In genomic region chr10:96540828-96541227, GRCm38 (mm10) we compare ENCODE assay signal across 18 mouse cellular contexts.
"Had no signal": no experiment of that assay in that cellular context is flagged by ENCODE, and none has a peak within 500 bp of the region (broad histone marks: within the 10 kb centered on the region; RNA-seq: fewer than 3 reads in every experiment).

No protein-coding gene starts in this region.

- H3K27me3 ChIP-seq: limb, embryonic 12.5 days; neural tube, embryonic 12.5 days; stomach, embryonic 15.5 days had no signal

- H3K36me3 ChIP-seq: limb, embryonic 12.5 days; neural tube, embryonic 12.5 days; stomach, embryonic 15.5 days had no signal

- H3K4me2 ChIP-seq: limb, embryonic 12.5 days; neural tube, embryonic 12.5 days; stomach, embryonic 15.5 days had no signal

- H3K27ac ChIP-seq: kidney, postnatal 0 days; limb, embryonic 12.5 days; liver, embryonic 14.5 days; neural tube, embryonic 12.5 days; stomach, embryonic 15.5 days had no signal

- H3K4me3 ChIP-seq: limb, embryonic 12.5 days; neural tube, embryonic 12.5 days; stomach, embryonic 15.5 days had no signal

- H3K4me1 ChIP-seq: neural tube, embryonic 12.5 days; stomach, embryonic 15.5 days had no signal

- ATAC-seq: intestine, postnatal 0 days had no signal

- DNase-seq: kidney, adult 9 months; kidney, postnatal 36 days; layer of hippocampus, adult 9-11 months; layer of hippocampus, postnatal 36 days; liver; lung, adult 18-20 months; lung, postnatal 36 days; midbrain, embryonic 14.5 days; retina, postnatal 1 day; right cerebral cortex, postnatal 4 days; spleen, adult 18-20 months; thymus, postnatal 36 days had no signal

- H3K9me3 ChIP-seq: limb, embryonic 12.5 days; neural tube, embryonic 12.5 days; stomach, embryonic 15.5 days had no signal

- H3K9ac ChIP-seq: limb, embryonic 12.5 days; liver, embryonic 14.5 days; neural tube, embryonic 12.5 days; stomach, embryonic 15.5 days had no signal
